Mouse (Mus musculus) kidney, adult 11 months (tissue): ENCODE results near the gene Pex7.
"Not testable (repeated sequence)": the region's sequence is repeated elsewhere in the genome, so short reads cannot be mapped to it uniquely, and the experiment has no call there.

Experiments used
- DNase-seq: peaks from one replicate; pipeline ENCODE4 v3.0.0; 2022

Gene Pex7

DNA sequence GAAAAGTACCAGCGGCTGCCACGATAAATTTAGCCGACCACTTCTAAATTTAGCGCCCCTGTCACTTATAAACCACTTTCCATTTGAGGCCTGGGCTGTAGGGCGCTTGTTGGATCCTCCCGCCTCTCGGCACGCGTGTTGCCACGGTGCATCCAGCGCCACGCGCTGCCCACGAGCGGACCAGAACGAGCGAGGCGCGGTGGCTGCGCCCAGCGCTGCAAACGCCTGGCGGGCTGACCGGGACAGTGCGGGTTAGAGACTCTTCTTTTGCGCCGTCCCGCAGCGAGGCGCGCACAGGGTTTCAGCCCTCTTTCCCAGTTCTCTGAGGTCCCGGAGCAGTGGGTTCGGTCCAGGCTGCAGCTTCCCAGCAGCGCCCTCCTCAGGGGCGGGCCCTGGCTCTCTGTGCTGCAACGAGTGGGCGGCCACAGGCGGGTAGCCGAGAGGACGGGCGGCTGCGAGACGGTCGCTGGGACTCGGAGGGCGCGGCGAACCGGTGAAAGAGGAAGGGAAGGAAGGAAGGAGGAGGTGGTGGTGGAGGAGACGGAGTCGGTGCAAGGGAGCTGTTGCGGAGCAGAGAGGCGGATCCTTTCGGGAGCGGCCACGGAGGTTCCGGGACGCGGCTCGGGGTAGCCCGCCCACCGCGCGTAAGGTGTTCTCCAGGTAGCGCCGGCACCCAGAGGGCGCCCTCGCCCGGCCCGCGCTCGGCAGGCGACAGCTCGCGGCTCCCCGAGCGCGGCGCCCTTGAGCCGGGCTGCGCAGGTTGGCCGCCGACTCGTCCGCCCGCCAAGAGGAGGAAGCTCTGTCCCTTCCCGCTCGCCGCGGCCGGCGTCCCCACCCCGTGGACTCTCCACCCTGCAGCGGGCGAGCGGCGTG, 26.3 kb upstream of the Pex7 start:
- DNase-seq, result peak; percentile 91

DNA sequence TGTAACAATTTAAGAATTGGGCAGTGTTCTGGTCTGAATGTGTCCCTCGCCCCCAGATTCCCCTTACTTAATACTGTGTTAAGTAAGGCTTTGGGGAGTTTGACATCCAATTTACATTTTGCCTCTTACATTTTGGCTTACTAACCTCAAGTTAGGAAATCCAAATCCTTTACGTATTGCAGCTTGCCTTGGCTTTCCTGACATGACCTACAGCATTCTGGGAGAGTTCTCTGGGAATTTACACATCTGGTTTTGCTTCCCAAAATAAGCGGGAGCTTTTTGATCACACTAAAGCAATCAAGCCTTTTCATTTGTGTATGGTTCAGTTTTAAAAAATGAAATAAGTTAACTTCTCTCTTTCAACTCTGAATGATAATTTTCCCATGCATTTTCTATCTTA, 25.5 kb upstream of the Pex7 start:
- DNase-seq, result no peak

DNA sequence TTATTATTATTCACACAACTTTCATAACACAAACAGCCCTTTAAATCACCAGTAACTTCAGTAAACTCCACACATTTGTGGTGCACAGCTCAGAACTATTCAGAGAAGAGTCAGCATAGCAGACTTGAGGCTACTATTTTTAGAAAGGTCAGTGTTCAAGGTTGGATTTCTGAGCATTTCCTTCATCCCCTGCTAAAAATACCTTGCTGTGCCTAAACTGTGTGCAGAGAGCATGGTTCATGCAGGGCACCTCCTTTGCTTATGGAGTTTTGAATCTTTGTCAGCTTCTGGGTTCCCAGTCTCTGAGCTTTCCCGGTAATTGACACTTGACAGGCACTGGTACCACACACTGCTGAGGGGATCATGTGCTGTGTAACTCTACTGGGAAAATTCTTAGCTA, 20.7 kb upstream of the Pex7 start:
- no peak for DNase-seq

DNA sequence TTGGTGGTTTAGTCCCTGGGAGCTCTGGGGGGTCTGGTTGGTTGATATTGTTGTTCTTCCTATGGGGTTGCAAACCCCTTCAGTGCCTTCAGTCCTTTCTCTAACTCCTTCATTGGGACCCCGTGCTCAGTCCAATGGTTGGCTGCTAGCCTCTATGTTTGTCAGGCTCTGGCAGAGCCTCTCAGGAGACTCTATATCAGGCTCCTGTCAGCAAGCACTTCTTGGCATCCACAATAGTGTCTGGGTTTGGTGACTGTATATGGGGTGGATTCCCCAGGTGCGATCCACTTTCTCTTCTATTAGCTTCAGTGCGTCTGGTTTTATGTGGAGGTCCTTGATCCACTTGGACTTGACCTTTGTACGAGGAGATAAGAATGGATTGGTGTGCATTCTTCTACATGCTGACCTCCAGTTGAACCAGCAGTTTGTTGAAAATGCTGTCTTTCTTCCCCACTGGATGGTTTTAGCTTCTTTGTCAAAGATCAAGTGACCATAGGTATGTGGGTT, 19.0 kb upstream of the Pex7 start:
- not testable (repeated sequence) for DNase-seq

DNA sequence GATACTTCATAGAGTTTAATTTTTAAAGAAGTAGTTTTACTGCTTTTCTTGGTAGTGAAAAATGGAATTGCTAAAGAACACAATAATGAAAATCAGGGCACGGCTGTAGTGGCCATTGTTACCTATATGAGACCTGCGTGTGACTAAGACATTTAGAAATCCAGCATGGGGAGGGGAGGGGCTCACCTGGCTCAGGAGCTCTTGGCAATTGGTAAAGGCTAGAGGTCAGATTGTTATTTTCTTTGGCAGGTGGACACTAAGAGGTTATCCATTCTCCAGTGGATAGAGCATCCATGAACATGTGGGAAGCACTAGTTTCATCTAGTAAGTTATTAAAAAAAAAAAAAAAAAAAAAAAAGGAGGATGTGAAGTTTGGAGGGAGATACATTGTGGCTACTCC, 16.8 kb upstream of the Pex7 start:
- DNase-seq, result no peak

DNA sequence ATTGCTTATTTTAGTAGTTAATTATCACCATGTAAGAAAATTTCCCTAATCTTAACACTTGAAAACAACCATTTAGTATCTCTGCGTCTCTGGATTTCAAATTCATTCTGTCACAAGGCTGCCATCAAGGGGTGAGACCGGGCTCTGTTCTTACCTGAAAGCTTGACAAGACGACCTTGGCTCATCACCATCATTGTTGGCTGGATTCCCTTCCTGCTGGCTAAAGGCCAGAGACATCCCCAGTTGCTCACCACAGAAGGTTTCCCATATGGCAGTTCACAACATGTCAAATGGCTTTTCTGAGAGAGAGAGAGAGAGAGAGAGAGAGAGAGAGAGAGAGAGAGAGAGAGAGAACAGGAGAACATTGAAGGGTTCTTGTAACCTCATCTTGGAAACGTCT, 14.9 kb upstream of the Pex7 start:
- no peak for DNase-seq

DNA sequence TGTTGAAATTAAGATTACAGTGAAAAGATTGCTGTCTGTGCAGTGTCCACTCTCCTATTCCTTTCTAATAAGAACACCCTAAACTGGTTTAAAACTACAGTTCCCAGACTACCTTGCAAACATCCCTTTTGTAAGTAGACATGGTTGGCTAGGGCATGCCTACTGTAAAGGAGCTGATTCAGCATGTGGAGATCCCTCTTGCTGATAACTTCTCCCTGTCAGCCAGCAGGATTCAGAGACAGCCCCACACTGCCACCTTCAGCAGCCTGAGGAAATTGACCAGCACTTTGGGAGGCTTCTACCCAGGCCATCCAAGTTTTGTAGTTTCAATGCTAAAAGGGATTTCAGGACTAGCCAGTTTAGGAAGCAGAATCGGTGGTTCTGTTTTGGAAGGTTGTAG, 7.8 kb upstream of the Pex7 start:
- DNase-seq, result peak; percentile 79

DNA sequence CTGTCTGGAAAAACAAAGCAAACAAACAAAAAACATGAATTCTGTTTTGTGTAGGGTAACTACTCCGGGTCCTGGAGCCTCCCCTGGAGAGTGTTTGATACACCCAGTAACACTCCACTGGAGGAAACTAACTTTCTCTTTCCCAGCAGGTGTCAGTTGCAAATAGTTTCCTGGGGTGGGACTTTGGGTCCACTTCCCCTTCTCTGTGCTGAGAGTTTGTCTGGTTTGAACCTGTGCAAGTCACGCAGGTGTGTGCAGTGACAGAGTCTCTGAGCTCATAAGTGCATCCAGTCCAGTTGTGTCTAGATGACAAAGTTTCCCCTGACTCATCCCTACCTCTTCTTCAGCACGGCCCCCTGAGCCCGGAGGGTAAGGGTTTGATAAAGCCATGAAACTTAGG, 6.3 kb upstream of the Pex7 start:
- DNase-seq, result no peak

DNA sequence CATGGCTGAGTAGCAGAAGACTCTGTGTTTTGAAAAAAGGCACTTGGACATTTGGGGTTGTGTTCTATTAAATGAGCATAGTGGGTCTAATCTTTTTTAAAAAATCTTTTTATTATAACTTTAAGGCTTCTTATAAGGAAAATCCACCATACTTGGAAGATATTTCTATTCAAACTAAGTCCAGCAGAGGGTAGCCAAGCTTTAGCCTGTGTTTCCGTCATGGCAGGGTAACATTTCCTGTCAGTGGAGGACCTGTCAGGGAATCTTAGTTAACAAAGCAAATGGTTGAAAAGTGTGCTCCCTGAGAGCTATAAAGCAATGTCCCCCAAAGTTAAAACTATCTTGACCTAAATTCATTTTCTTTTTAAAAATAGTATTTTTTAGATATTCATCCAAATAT, 4.1 kb upstream of the Pex7 start:
- no peak for DNase-seq

DNA sequence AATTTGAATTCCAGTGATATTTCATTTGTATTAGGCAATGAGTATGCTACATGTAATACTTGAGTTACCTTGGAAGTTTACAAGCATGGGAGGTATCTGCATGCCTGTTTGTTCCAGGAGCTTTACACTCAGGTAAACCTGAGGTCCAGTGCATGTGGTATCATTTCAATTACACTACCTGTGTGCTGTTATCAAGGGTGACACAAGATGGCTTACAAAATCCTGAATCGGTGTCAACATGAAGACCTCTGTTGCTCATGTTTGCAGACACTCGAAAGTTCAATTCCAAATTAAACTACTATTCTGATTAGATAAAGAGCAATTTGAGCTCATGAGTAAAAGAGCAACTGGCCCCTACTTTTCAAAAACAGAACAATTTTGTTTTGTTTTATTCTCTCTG, 3.0 kb upstream of the Pex7 start:
- no peak for DNase-seq

DNA sequence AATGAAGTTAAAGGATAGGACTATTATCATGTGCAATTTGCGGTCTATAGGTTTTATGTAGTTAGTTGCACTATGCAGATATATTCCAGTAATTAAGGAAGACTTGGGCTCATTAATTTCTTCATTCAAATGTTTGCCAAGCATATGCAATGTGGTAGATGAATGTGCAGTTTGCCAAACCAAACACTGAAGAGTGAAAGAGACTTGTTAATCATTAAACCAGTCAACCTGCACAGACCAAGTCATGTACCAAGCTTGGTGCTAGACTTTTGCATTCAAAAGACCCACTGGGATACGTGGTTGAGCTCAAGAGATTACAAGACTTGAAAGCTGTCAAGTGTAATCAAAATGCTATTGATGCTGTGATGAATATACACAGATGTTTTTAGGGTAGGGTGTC, 587 bp upstream of the Pex7 start:
- DNase-seq, result no peak

DNA sequence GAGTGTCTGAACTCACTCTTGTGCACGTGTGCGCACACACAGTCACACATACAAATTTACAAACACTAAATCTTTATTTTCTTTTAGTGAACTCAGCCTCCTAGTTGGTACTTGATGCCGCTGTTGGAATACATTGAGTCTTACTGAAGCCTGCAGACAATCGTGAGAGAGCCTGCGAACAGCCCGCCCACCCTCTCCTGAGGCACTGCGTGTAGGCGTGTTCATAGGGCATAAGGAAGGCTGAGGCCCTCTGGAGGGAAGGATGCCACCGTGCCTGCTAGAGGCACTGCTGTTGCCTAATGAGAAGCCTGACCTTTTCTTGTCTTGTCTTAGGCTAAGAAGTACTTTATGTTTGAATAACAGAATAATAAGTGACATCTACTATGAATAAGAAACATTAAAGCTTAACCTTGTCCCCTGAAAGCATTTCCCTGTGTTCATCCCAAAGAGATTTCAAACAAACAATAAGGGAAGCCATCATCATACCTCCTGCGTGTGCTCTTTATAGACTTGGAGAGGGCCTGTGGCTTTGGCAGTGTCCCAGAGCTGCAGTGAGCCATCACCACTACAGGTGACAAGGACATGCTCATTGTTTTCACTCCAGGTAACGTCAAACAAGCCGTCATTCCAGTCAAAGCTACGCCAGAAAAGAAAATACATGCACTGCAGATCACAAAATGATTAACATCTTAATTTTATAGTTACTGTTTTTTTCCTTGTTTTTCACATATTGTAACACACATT, 3.2 kb downstream of the Pex7 start:
- DNase-seq, result no peak

DNA sequence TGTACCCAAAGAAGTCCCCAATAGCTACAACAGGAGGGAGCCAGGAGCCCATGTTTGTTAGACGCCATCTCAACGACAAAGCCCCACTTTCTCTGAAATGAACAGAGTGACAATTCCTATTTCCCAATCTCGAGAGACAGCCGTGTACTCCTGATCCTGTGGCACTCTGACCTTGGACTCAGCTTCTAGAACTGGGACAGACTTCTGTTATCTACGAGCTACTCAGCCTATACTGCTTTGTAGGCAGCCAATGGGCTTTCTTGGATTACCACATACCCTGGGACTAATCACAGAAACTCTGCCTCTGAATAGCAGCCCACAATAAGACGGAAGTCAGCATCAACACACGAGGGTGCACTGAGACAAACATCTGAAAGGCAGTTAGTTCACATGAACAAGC, 5.5 kb downstream of the Pex7 start:
- DNase-seq, result no peak

DNA sequence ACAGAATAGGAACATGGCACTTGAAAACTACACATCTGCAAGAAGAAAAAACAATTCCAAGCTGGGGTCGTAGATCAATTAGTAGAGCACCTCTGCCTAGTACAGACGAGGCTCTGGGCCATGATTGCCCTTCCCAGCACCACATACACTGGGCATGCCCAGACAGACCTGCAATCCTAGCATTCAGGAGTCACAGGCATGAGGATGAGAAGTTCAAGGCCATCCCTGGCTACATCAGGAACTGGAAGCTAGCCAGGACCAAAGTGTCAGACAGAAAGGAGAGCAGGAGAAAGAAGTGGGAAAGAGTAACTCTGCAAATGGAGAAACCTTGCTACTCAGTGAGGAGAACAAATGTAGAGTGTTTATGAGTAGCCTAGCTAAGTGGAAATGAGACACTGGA, 7.3 kb downstream of the Pex7 start:
- no peak for DNase-seq

DNA sequence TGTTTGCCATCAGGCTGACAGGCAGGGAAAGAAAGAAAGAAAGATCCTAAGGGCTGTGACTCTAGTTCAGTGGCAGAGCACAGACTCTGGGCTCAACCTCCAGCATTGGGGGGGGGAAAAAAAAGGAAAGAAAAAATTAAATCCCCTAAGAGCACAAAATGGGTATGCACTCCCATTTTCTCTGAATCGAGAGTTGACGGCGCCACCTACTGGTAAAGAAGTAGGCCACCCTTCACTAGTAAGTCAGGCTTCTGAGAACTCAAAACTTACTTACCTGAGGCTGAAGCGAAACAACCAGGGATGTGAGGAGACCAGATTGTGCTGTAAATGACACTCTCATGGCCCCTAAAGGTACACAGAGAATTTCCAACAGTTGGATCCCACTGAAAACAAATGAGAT, 13.5 kb downstream of the Pex7 start:
- no peak for DNase-seq

DNA sequence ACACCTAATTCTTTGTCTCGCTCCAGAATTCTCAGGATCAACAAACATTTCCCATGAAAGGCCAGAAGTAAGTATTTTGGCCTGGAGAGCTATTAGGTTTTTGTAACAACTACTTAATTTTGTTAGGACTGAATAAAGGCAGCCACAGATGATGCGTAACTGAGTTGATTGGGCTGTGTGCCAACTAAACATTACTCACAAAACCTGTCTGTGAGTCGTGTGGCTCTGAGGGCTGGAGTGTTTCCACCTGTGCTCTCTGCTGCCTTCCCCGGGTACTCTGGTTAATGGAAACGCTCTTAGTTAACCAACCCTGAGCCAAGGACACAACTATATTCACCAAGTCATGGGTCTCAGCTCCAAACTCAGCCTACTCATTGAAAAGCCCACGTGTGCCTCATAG, 14.3 kb downstream of the Pex7 start:
- DNase-seq, result peak; percentile 18

DNA sequence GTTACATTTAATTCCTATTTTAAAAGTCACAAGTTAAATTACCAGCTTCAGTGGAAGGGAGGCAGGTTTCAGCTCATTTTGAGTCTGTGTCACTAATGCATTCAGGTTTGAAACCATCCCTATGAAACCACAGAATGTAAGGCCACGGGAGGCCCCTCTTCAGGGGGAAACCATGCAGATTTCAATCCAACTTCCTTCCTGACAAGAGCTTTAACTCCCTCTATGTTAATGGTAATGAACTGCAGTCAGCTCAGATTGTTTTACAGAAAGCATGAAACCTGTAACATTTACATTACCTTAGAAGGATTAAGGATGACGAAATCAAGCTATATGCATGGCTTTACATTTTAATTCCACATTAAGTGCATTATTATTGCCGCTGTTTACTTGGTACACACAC, 15.8 kb downstream of the Pex7 start:
- DNase-seq, result no peak

DNA sequence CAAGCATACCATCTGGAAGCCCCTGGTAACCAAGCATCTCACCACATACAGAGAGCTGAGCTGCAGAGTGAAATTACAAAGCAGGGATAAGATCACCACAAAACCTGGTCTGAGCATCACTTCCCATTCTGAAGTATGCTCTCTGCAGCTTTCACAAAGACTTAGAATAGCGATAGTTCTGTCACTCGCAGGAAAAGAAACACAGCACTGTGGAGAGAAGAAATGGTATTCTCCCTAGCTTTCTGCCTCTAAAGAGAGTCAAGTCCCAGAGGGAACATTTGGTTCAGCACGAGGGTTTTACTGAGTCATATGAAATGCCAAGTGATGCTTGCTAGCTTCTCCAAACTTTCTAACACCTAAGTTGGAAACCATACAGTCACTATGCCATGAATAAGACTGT, 17.6 kb downstream of the Pex7 start:
- DNase-seq, result no peak

DNA sequence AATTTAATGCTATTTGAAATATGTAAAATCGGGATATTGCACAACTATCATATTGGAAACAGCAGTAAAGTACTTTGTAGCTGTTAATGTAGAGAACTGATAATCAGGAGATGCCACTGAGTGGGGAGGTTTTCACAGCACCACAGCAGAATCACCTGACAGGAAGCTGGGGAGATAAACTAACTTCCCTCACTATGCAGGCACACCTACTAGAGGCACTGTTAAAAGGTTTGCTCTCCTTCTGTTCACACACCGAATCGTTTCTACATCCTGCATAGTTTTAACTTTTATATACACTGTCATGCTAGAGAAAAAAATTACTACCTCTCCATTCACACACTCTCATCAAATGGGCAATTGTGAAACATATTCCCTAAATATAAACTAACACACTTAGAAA, 21.2 kb downstream of the Pex7 start:
- DNase-seq, result no peak

DNA sequence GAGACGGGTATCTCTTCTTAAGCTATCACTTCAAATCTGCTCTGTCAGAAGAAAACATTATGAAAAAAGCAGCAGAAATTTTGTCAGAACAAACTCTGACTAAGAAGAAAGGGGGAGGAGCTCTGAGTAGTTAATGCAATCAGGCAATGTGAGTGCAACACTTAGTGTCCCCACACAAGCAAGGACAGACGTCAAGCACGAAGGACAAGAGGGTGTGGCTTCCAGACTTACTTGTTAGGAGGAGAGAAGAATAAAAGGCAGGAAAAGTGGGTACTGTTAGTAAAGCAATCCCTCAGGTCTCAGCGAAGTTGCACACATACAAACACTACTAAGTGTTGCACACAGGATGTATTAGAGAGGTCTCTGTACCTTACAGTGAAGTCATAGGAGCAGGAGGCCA, 23.1 kb downstream of the Pex7 start:
- DNase-seq, result no peak

DNA sequence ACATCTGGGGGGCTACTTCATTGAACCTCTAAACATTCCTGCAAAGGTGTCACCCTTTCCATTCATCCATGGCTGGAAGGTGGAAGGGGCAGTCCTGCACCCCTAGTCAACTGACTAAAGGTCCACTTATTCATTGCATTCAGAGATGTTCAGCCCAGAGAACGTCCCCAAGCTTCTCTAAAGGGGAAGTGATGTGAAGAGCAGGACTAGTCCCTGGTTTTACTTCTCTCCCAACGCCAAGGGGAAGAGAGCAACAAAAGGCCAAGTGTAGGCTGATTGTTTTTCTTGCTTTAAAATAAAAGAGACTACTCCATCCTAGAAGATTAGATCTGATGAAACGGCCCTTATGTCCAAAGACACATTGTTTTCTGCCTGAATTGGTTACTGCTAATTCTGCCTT, 27.1 kb downstream of the Pex7 start:
- DNase-seq, result no peak

DNA sequence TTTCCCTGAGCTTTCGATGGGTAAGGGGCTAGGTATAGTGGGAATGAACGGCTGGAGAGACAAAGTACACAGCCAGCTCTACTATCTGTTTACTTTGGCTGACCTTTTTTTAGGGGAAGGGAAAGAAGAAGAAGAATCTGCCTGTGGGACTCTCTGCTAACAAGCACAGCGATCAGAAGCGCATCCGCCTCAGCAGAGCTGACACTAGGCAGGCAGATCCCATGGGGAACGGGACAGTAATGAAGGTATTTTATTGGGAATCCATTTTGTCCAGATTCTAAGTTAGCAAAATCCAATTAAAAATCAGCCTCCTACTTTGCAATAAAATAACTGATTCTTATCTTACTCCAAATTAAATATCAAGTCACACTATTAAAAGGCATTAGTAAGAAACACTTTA, 28.3 kb downstream of the Pex7 start:
- DNase-seq, result no peak

DNA sequence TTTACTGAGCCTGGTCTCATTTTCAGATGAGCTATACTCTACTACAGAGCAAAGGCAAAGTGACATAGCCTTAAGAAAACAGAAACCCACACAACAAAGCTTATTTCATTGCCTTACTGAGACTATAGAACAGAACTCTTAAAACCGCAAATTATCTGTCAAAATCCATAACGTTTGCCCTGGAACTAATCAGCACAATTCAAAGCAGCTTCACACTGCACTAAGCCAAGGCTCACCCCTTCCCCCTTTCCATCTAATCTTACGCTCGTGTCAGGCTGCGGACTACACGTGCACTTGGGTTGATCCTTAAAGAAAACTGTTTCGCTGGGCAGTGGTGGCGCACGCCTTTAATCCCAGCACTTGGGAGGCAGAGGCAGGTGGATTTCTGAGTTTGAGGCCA, 29.8 kb downstream of the Pex7 start:
- no peak for DNase-seq

DNA sequence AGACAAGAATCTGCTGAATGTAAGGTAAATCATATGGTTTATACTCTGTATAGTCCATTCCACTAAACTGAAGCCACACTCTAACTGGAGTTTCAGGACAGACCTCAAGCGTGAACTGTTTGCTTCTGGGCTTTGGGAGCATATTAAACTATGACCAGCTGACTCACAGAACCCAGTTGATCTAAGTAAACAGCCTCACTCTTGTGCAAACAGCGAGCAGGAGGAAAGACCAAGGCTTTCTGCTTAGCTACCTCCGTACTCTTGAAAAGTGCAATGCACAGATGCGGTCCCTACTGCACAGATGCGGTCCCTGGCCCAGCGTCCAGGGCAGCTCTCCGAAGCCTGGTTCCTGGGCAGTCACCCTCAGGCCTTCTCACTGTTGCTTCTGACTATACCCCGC, 30.2 kb downstream of the Pex7 start:
- no peak for DNase-seq

DNA sequence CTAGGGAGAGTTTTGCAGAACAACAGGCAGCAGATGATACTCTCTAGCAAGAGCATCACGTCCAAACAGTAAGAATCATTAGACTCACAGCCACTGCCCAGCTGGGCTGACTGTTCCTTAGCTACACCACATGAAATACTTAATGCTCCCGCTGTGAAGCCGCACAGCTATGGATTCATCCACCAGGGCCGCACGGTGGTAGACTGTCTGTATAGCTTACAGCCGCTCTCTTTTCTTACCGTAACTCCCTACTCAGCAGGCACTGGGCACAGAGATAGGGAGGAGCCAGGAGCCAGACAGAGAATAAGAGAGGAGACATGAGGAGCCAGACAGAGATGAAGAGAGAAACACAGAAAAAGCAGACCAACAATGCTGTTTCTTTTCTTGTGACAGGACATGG, 30.8 kb downstream of the Pex7 start:
- DNase-seq, result no peak
